Mouse (Mus musculus) megakaryocyte-erythroid progenitor cell, adult 5-6 weeks (primary cell): ENCODE results near the gene Prkag1. TPM values are rescaled to one million over a fixed set of nuclear protein-coding genes. Genes with fewer than 3 reads are reported as not detected.

Experiments used
- ATAC-seq: replicated peaks from 2 replicates; pipeline ENCODE4 v1.8.0; 2016; ENCODE audit warnings: mild to moderate bottlenecking, inconsistent platforms; ENCODE audit not compliant: severe bottlenecking, poor library complexity, low FRiP score, low TSS enrichment
- total RNA-seq, 2 experiments: library from RNA; stranded (forward) in 1 of 2; stranded (reverse) in 1 of 2; fragments of 200-1000, 215-1000 nt in 1 of 2; fragments of >200 nt in 1 of 2; fragmentation: Nextera tagmentation in 1 of 2; gene quantifications; 2 replicates each; pipeline ENCODE4 v1.2.3; 2014 to 2017

The Prkag1 gene
- total RNA-seq (2014; fragmentation: Nextera tagmentation) = 61.3 and 121 TPM in 2 replicates
- total RNA-seq (2017) = 120 and 143 TPM in 2 replicates

DNA sequence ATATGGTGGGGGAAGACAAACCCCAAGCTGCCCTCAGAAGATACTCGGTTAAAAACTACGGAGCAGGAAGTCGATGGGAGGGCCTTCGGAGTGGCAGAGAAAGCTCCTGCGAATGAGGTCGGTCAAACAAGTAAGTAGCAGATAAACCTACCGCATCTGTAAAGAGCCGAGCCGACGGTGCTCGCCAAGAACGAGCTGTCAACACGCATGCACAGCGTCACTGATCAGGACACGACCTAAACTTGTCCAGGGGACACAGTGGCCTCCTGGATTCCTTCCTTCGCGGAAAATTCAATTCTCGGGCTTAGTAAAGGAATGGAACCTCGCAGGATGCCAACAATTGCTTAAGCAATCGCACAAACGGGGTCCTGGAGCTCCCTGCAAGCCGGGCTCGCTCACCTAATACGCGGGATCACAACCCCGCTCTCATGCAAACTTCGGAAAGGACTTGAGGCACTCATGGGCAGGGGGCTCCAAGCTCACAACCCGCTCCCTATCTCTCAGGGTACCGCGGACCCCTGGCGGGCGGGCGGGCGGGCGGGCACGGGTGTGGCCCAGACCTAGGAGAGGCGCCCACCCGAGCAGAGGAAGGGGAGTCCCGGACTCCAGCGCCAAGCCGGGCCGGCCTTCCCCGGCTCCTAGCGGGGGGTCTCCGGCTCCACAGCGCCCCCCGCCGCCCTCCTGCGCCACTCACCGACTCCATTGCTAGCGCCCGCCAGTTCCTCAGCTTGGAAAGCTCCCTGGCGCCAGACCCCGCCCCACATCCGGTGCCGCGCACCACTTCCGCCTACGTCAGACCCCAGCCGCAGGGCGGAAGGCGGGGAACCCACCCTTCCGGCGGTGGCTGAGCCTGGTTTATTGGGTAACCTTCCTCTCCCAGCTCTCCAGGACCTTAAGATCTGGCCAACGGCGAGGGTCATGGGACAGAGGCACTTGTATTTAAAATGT lies at the start of gene Prkag1:
Gene Prkag1, minus strand, starts transcription at position 786 of the 948 bp plus-strand sequence.
- peak; percentile 82 for ATAC-seq

DNA sequence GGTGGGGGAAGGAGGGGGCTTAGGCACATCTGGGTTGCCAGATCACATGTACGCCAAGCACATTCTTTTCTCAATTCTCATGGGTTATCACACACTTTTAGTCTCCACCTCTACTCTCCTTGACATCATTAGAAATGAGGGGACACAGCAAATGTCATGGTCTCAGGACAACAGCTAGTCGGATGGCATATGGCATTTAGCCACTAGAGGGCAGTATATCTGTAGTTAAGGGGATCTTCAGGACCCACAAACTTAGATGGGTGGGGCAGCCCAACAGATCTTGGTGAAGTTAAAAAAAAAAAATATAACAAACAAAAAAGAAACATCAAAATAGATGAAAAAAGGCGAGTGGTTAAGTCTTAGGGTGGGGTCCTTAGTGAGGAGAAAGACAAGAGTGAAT lies 46.0 kb upstream of the Prkag1 start:
- no peak; the same call in 1 of the 2 replicates for ATAC-seq

DNA sequence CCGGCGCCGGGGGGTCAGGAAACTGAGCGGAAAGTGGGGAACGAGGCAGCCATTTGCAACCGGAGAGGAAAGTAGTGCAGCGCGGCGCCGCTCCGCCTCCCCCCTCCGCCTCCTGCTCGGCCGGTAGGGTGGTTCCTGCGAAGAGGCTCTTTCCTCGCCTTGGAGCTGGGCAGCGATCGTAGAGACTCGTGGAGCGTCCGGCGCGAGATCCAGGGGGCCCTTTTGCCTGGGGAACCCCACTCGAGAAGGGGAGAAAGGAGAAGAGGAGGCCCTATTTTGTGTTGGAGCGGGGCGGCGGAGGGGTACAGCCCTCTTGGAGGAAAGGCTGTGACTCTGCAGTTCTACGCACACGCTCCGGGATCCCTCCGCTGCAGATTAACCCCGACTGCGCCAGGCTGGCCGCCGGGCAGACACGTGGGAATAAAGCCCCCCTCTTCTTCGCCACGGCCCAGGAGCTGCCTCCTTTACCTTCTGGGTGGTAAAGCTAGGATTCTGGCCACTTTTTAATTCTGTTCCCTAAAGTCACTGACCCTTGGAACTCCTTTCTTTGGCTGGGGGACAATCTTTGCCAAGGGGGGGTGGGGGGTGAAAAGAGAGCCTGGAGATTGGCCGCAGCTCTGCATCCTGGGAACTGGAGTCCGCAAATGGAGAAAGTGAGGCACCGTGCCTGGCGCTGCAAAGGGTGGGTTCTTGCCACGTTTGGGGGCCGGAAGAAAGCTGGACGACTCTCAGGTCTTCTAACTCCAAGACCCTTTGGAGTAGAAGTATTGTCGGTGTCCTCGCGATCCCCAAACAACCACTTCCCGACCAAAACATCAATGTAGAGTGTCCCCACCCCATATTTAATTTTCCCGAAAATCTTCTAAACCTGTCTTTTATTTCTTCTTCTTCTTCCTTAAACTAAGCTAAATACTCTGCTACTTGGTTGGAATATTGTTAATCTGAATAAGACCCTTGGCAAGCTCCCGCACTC lies 40.9 kb upstream of the Prkag1 start:
- peak; percentile 72 for ATAC-seq

DNA sequence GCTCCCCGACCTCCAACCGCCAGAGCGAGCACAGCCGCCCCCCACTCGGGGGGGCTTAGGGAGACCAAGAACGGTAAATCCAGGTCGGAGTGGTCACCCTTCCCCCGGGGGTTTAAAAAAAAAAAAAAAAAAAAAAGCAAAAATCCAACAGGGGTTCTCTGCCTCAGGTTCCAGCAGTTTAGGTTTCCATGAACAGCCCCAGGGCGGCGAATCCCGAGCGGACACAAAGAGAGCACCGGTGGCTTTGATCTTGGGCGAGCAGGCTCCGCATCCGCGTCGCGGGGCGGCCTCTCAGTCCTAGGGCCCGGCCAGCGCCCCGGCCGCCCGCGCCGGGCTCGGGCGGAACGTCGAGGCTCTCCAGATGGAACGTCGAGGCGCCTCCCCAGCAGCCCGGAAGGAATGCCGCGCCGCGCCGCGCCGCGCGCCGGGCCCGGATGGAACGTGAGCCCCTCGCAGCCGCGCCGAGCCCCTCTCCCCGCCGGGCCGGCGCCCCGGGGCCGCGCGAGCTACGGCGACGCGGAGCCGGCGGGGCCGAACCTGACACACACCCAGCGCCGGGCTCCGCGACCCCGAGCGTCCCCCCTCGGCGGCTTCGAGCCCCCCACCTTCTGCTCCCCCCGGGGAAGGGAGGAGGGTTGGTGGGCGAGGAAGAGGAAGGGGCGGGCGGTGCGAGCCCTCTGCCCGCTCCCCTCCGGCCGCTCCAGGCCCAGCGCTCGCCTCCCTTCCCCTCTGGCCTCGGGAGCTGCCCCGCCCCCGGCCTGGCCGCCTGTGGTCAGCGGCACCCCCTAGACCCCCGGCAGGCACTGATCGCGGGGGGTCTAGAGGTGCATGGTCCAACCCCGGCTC lies 40.0 kb upstream of the Prkag1 start, which contains the start of gene Kmt2d:
Gene Kmt2d, minus strand, starts transcription at position 135 of the 846 bp plus-strand sequence.
- ATAC-seq = no peak

DNA sequence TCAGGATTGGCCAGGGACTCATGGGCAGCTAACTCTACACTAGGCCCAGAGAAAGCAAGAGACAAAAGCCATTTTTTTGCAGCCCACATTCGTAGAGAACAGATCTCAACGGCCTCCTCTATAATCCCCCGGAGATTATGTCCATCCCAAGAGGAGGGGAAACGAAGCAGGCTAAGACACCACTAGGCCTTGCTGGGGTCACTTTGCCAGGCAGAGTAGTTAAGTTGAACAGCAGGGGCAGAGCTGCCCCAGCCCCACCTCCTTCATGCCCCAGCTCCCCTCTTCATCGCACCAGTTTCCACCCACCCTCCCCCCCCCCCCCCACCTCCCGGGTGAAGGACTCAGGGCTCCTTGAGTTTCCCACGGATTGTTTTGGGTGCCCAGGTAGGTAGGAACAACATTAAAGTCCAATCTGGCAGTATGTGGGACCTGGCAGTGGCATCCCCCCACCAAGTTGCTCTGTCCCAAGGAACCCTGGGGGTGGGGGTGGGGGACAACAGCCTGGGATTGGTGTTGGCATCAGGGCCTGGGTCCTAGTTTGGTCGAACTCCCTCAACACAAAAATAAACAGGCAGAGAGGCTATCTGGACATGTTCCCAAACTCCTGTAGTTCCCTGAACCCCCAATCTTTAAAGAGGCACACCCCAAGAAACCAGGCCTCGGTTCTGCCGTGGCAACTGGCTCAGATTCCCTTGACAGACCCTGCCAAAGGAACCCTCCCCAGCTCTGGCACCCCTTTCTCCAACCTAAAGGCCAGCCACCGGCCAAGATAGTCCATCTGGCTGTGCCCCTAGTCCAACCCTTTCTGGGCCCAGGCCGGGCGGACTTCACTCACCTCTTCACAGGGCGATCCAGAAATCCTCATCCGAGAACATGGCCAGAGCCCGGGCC lies 39.1 kb upstream of the Prkag1 start:
- ATAC-seq = no peak

DNA sequence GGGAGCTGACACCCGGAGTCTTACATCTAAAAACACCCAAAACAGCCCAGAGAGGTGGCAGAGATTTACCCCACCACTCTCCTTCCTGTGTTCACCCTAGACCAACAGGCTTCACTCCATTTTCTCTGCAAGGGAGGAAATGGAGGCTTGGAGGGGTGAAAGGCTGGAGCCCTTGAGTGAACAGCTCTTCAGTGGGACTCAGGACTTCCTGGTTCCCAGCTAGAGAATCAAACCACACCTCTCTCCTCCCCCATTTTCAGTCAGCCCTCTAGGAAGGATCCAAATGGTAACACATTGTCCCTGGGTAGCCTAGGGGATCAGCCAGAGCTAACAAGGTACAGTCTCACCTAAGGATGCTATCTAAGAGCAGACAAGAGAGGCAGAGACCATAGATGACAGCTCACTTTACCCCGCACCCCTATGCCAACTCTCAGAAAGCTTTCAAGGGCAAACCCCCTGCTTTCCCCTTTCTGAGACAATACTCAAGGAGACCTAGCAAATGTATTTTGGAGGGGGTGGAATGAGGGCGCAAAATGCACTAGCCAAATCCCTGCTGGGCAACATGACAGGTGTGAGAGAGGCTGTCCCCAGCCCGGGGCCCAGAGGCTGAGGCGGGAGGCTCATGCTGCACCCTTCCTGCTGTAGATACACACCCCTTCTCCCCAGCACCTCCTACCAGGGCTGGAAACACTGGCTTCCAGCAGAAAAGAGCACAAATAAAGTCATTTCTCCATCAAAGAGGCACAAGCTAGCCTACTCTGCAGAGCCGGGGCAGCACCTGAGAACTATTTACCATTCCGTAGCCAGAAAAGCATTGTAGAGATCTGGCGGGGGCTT lies 38.2 kb upstream of the Prkag1 start:
- peak; percentile 48 for ATAC-seq

DNA sequence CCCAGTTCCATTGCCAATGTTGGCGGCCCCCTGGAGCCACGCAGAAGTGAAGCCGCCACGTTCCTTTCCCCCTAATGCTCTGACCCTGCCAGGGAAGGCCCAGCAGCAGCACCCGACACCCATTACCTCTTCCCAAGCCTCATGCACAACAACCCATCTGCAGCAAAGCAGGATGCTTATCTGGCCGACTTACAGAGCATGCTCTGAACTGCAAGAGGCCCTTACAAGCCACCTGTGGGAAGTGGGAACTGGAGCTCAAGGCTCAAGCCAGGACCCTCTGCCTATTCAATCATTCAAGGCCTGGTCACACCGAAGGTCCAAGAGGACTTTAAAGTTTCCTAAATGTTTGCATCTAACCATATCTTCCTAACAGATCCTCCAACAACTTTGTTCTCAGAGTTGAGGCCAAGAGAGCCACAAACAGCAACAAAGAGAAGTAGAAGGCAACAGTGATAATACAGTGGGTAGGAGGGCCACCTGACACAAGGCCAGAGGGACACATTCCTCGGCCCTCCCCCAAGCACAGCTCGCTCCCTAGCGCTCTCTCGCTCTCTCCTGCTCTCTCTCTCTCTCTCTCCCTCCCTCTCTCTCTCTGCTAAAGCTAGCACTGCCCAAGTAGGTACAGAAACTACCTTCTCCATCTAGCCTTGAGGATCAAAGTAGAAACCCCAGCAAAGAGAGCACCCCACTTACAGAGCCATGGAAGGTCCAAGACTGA lies 37.2 kb upstream of the Prkag1 start:
- ATAC-seq = no peak

DNA sequence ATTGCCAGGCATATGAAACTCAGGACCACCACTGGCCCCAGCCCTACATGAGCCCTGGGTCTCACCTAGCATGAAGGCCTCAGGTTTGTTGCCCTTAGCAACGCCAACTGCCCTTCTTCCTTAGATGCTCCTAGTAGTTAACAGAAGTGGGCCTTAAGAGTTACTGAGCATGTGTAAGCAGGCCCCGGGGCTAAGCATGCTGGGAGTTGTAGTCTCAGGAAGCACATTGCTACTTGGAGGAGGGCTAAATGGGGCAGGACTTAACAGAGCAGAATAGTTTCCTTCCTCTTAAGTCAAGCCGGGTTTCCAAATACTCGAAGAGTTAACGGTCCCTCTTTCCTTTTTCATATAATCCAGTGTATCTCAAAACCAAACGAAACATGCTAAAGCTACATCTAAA lies 36.0 kb upstream of the Prkag1 start:
- ATAC-seq = no peak

DNA sequence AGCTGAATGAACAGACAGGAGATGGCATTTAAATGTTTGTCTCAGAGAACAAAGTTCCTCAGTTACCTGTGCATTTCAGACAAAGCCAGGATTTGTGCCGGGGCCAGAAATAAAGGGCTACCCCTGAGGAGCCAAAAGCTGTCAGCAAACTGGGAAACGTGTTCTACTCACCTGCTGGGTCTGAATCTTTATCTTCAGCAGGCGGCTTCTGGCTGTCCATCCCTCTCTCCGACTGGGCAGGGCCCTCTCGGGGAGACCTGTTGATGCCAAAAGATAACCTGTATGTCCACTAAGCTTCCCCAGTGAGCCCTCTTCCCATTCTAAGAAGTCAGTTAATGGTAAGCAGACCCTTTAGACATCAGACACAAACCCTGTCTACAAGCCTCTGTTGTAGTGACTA lies 35.2 kb upstream of the Prkag1 start:
- ATAC-seq = no peak

DNA sequence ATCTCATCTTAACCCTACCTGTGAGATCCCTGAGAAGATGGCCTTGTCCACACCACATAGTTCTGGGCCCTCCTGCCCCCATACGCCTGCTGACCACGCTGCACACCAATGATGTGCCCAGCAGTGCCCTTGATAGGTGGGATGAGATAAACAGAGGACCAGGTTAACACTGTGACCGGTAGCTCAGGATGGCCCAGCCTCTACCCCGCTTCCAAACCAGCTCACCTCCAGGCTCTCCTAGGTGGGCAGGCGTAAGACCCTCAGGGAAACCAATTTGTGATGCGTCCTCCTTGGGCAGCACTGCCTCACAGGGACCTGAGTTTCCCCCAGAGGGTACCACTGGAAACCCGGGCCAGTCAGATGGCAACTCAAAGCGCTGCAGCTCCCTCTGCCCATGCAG lies 34.5 kb upstream of the Prkag1 start:
- ATAC-seq = no peak

DNA sequence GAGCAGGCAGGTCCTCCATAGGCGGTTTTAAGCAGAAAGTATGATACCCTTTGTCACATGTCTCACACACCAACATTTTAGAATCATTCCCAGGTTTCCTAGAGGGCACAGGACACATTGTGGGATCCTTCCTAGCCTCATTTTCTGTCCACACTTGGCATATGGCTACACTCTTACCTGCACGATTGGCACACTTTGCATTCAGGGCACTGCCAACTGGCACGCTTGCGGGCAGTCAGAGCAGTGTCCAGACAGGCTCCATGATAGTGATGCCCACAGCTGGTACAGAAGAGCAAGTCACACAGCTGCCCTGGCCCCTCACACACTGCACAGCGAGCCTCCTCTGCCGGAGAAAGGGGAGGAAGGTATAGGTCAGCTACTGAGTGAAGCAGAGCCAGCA lies 33.6 kb upstream of the Prkag1 start:
- no peak for ATAC-seq

DNA sequence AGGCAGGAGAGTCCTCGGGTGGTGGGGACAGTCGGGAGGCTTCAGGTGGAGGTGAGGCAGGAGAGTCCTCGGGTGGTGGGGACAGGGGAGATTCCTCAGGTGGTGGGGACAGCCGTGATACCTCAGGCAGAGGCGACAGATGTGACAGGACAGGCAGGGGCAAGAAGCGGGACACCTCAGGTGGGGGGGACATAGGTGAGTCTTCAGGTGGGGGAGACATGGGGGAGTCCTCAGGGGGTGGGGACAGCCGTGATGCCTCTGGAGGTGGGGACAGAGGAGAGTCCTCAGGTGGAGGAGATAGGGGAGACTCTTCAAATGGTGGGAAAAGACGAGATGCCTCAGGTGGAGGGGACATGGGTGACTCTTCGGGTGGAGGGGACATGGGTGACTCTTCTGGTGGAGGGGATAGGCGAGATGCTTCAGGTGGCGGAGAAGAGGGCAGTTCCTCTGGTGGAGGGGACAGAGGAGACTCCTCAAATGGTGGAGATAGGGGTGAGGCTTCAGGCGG lies 32.2 kb upstream of the Prkag1 start:
- no peak for ATAC-seq

DNA sequence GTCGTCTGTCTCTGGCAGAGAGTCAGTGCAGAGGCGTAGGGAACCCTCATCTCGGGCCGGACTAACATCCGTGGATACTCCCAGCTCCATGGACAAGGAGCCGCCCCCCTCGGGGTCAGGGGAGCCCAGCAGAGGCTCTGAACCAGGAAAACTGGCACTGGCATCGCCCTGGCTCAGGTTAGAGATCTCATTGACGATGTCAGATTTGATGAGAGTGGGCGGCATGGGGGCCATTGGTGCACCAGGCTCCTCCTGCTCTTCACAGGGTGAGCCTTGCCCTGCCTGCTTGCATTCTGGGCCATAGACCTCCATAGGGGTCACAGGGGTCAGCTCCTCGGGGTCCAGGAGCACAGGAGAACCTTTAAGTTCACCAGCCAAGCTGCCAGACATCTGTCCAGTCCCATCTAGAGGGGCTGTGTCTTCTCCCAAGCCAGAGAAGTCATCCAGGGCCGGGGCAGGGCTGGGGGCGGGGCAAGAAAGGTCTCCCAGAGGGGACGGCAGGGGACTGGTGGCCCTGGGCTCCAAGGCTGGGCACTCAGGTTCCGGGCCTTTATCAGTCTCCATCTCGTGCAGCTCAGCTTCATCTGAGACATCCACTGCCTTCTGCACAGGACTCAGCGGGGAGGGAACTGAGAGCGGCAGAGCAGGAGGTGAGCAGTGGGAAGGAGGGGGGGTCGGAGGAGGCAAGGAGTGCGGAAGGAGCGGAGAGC lies 30.5 kb upstream of the Prkag1 start:
- no peak for ATAC-seq

DNA sequence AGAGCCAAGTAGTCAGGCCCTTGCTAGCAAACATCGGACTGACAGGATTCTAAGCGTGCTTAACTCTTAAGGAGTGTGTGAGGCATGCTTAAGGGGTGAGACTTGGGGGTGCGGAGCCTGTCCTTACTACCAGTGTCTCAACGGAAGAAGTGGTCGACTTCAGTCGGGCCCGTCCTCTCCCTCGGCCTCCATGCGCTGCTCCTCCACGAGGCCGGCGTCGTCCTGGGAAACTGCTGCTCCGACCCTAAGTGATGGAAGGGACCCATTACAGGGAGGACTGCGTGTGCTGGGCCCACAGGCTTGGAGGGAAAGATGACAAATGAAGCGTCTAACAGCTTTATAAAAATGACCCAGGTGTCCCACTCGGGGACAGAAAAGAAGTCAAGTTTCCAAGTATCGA lies 29.6 kb upstream of the Prkag1 start:
- no peak for ATAC-seq

DNA sequence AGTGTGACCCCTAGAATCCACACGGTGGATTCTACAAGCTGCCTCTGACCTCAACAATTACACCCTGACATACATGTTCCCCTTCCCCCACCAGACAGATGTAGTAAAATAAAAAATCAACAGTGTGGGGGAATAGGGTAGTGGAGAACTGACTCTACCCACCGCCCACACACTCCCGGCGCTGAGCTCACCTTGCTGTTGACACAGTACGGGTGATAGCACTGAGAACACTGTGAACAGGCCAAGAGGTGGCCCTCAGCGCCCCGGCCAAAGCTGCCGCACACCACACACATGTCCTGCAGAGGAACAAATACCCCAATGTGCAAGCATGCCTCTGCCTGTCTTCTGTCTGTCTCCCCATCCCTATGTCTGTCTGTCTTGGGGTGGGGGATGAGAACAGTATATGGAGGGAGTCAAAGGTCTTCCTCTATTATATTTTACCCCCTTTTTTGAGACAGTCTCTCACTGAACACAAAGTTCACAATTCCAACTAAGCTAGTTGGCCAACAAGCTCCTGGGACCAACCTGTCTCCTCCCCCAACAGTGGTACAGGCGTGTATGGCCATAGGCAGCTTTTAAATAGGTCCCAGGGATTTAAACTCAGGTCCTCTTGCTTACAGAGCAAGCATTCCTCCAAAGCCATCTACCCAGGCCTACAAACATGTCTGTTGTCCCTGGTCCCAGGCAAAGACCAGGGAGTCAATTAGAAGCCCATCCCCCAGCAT lies 28.2 kb upstream of the Prkag1 start:
- ATAC-seq = no peak
